10 mouse cellular contexts compared by ENCODE assay signal in genomic region chr7:140880419-140880818, GRCm38 (mm10). TPM values are rescaled to one million over a fixed set of nuclear protein-coding genes. Genes with fewer than 3 reads are reported as not detected.
A peak's percentile ranks its signal among the peaks of the same experiment; 100 is the strongest.
DNase-seq lines count a peak whose midpoint lies in the region; ATAC-seq and TF ChIP-seq lines count a peak whose summit lies in the region.
"Had no signal": no experiment of that assay in that cellular context is flagged by ENCODE, and none has a peak within 500 bp of the region (broad histone marks: within the 10 kb centered on the region; RNA-seq: fewer than 3 reads in every experiment).

No protein-coding gene starts in this region.

- no peaks in the 10 kb centered on the region for H3K9me3 ChIP-seq in kidney, embryonic 14.5 days (ENCODE audit: control insufficient read depth, low read length)
- H3K9me3 ChIP-seq in embryonic facial prominence, embryonic 10.5 days = no peaks in the 10 kb centered on the region
- H3K9me3 ChIP-seq in hindbrain, postnatal 0 days (ENCODE audit: low read length) = no peaks in the 10 kb centered on the region
- no peaks in the 10 kb centered on the region for H3K9me3 ChIP-seq in limb, embryonic 13.5 days
- H3K9me3 ChIP-seq in forebrain, embryonic 16.5 days (ENCODE audit: control insufficient read depth, low read length) = no peaks in the 10 kb centered on the region

- ATAC-seq in kidney, embryonic 14.5 days (ENCODE audit: low FRiP score, low TSS enrichment) = no peak
- no peak for ATAC-seq in hindbrain, postnatal 0 days
- ATAC-seq in limb, embryonic 13.5 days (ENCODE audit: low FRiP score, low read depth) = no peak
- no peak for ATAC-seq in cerebellum, adult (ENCODE audit: insufficient number of reproducible peaks, low FRiP score, low TSS enrichment)
- ATAC-seq in forebrain, embryonic 16.5 days = no peak

- TF ChIP-seq CTCF in hindbrain, postnatal 0 days (IDR thresholded peaks at IDR 0.05; ENCODE audit: low read depth) = no peak

- no peaks in the 10 kb centered on the region; the same call in 1 of the 2 replicates for H3K4me1 ChIP-seq in kidney, embryonic 14.5 days (ENCODE audit: control insufficient read depth, insufficient read depth, low read length)
- H3K4me1 ChIP-seq in embryonic facial prominence, embryonic 10.5 days = peaks cover 23% of the 10 kb centered on the region
- 0 out of 2 replicates have a peak, but pooled peaks cover 6% of the 10 kb centered on the region for H3K4me1 ChIP-seq in hindbrain, postnatal 0 days (ENCODE audit: insufficient read depth, low read length)
- peaks cover 21% of the 10 kb centered on the region for H3K4me1 ChIP-seq in limb, embryonic 13.5 days
- peaks cover 9% of the 10 kb centered on the region for H3K4me1 ChIP-seq in forebrain, embryonic 16.5 days (replicated peaks; ENCODE audit: control insufficient read depth, insufficient read depth, low read length)

- peak; percentile 61 for DNase-seq in kidney, adult 11 months
- DNase-seq in embryonic facial prominence, embryonic 10.5 days (ENCODE audit: low spot score) = no peak
- no peak for DNase-seq in hindbrain, postnatal 0 days (ENCODE audit: low spot score)
- no peak for DNase-seq in cerebellum, postnatal 14 days

- peaks cover 16% of the 10 kb centered on the region; the same call in 1 of the 2 replicates for H3K36me3 ChIP-seq in kidney, embryonic 14.5 days (ENCODE audit: control insufficient read depth, insufficient read depth, low read length)
- H3K36me3 ChIP-seq in embryonic facial prominence, embryonic 10.5 days (replicated peaks) = peaks cover 42% of the 10 kb centered on the region
- H3K36me3 ChIP-seq in hindbrain, postnatal 0 days (ENCODE audit: insufficient read depth, low read length) = peaks cover 15% of the 10 kb centered on the region; the same call in 1 of the 2 replicates
- H3K36me3 ChIP-seq in limb, embryonic 13.5 days = peaks cover 39% of the 10 kb centered on the region
- peaks cover 2% of the 10 kb centered on the region; the same call in 1 of the 2 replicates for H3K36me3 ChIP-seq in forebrain, embryonic 16.5 days (ENCODE audit: control insufficient read depth, insufficient read depth)

- H3K4me2 ChIP-seq in kidney, embryonic 14.5 days (replicated peaks; ENCODE audit: low read depth, low read length) = no peak overlapping the region
- H3K4me2 ChIP-seq in hindbrain, postnatal 0 days (ENCODE audit: low read depth, low read length) = peak overlapping the region; percentile 78
- H3K4me2 ChIP-seq in limb, embryonic 13.5 days (replicated peaks) = peak overlapping the region; percentile 73
- H3K4me2 ChIP-seq in forebrain, embryonic 16.5 days (ENCODE audit: low read length) = no peak overlapping the region

- no peak overlapping the region for H3K9ac ChIP-seq in kidney, embryonic 14.5 days (ENCODE audit: low read depth, low read length)
- H3K9ac ChIP-seq in hindbrain, postnatal 0 days (replicated peaks; ENCODE audit: low read length) = no peak overlapping the region
- H3K9ac ChIP-seq in limb, embryonic 13.5 days = no peak overlapping the region
- H3K9ac ChIP-seq in forebrain, embryonic 16.5 days (replicated peaks; ENCODE audit: low read depth, low read length) = no peak overlapping the region

- H3K27ac ChIP-seq in kidney, embryonic 14.5 days (ENCODE audit: low read depth, low read length) = no peak overlapping the region
- no peak overlapping the region for H3K27ac ChIP-seq in embryonic facial prominence, embryonic 10.5 days (replicated peaks)
- H3K27ac ChIP-seq in hindbrain, postnatal 0 days = no peak overlapping the region
- no peak overlapping the region for H3K27ac ChIP-seq in limb, embryonic 13.5 days
- no peak overlapping the region for H3K27ac ChIP-seq in forebrain, embryonic 16.5 days (ENCODE audit: low read length)

- no peak overlapping the region for H3K4me3 ChIP-seq in kidney, embryonic 14.5 days (ENCODE audit: low read length)
- H3K4me3 ChIP-seq in embryonic facial prominence, embryonic 10.5 days = peak overlapping the region; percentile 98; the same call in 1 of the 2 replicates
- H3K4me3 ChIP-seq in hindbrain, postnatal 0 days (ENCODE audit: low read length) = no peak overlapping the region
- H3K4me3 ChIP-seq in limb, embryonic 13.5 days = peak overlapping the region; percentile 95; the same call in 1 of the 2 replicates
- no peak overlapping the region for H3K4me3 ChIP-seq in forebrain, embryonic 16.5 days (replicated peaks; ENCODE audit: low read length)

- WGBS in kidney, embryonic 14.5 days = 71% methylated on average over 3 of the region's 3 CpGs
- 85% methylated on average over 3 of the region's 3 CpGs for WGBS in embryonic facial prominence, embryonic 10.5 days
- WGBS in hindbrain, postnatal 0 days = 84% methylated on average over 3 of the region's 3 CpGs
- WGBS in limb, embryonic 13.5 days = 87% methylated on average over 3 of the region's 3 CpGs
- 85% methylated on average over 3 of the region's 3 CpGs for WGBS in forebrain, embryonic 16.5 days

- H3K27me3 ChIP-seq in kidney, embryonic 14.5 days (ENCODE audit: control insufficient read depth, insufficient read depth, low read length) = no peaks in the 10 kb centered on the region
- H3K27me3 ChIP-seq in embryonic facial prominence, embryonic 10.5 days (replicated peaks; ENCODE audit: low read depth, poor library complexity, severe bottlenecking) = no peaks in the 10 kb centered on the region
- no peaks in the 10 kb centered on the region for H3K27me3 ChIP-seq in hindbrain, postnatal 0 days (ENCODE audit: insufficient read depth, low read length)
- H3K27me3 ChIP-seq in limb, embryonic 13.5 days = no peaks in the 10 kb centered on the region
- no peaks in the 10 kb centered on the region for H3K27me3 ChIP-seq in forebrain, embryonic 16.5 days (replicated peaks; ENCODE audit: control insufficient read depth, insufficient read depth, low read length)

RNA-seq across cellular contexts. Expression of gene Psmd13, which starts 1.3 kb away (rescaled TPM):
- 148 and 226 TPM in 2 replicates for polyA plus RNA-seq in kidney, embryonic 14.5 days (2014; fragmentation: Nextera tagmentation; extraction: Ambion mirVana)
- polyA plus RNA-seq in embryonic facial prominence, embryonic 10.5 days (2016; fragmentation: Nextera tagmentation; extraction: Ambion mirVana) = 332 TPM in 2 replicates
- total RNA-seq in hindbrain, postnatal 0 days (2014; rRNA removed) = 104 and 113 TPM in 2 replicates
- polyA plus RNA-seq in hindbrain, postnatal 0 days (2015; fragmentation: Nextera tagmentation; extraction: Ambion mirVana) = 259 and 275 TPM in 2 replicates
- polyA plus RNA-seq in limb, embryonic 13.5 days (2015; fragmentation: Nextera tagmentation; extraction: Ambion mirVana) = 251 and 252 TPM in 2 replicates
- 272 and 303 TPM in 2 replicates for polyA plus RNA-seq in forebrain, embryonic 16.5 days (2015; fragmentation: Nextera tagmentation; extraction: Ambion mirVana)

RNA-seq across cellular contexts. Expression of gene Sirt3, which starts 1.7 kb away (rescaled TPM):
- polyA plus RNA-seq in kidney, embryonic 14.5 days (2014; fragmentation: Nextera tagmentation; extraction: Ambion mirVana) = 22.8 and 26.2 TPM in 2 replicates
- polyA plus RNA-seq in embryonic facial prominence, embryonic 10.5 days (2016; fragmentation: Nextera tagmentation; extraction: Ambion mirVana) = 22.6 and 24.5 TPM in 2 replicates
- total RNA-seq in hindbrain, postnatal 0 days (2014; rRNA removed) = 56.3 and 71.6 TPM in 2 replicates
- polyA plus RNA-seq in hindbrain, postnatal 0 days (2015; fragmentation: Nextera tagmentation; extraction: Ambion mirVana) = 74.6 and 75.6 TPM in 2 replicates
- 29.6 and 30.1 TPM in 2 replicates for polyA plus RNA-seq in limb, embryonic 13.5 days (2015; fragmentation: Nextera tagmentation; extraction: Ambion mirVana)
- polyA plus RNA-seq in forebrain, embryonic 16.5 days (2015; fragmentation: Nextera tagmentation; extraction: Ambion mirVana) = 29.5 and 38.5 TPM in 2 replicates

RNA-seq across cellular contexts. Expression of gene Cox8b, which starts 19.8 kb away (rescaled TPM):
- polyA plus RNA-seq in kidney, embryonic 14.5 days (2014; fragmentation: Nextera tagmentation; extraction: Ambion mirVana) = not detected in 2 replicates
- polyA plus RNA-seq in embryonic facial prominence, embryonic 10.5 days (2016; fragmentation: Nextera tagmentation; extraction: Ambion mirVana) = not detected in 2 replicates
- total RNA-seq in hindbrain, postnatal 0 days (2014; rRNA removed) = not detected in 2 replicates
- not detected in 2 replicates for polyA plus RNA-seq in hindbrain, postnatal 0 days (2015; fragmentation: Nextera tagmentation; extraction: Ambion mirVana)
- polyA plus RNA-seq in limb, embryonic 13.5 days (2015; fragmentation: Nextera tagmentation; extraction: Ambion mirVana) = 9.3 and 10.0 TPM in 2 replicates
- polyA plus RNA-seq in forebrain, embryonic 16.5 days (2015; fragmentation: Nextera tagmentation; extraction: Ambion mirVana) = not detected in 2 replicates
- total RNA-seq: hematopoietic stem cell, adult 5-6 weeks had no signal
- polyA plus RNA-seq: brain, embryonic 14.5 days had no signal

RNA-seq across cellular contexts. Expression of gene Bet1l, which starts 23.0 kb away (rescaled TPM):
- polyA plus RNA-seq in kidney, embryonic 14.5 days (2014; fragmentation: Nextera tagmentation; extraction: Ambion mirVana) = 38.6 and 41.7 TPM in 2 replicates
- 22.4 and 23.0 TPM in 2 replicates for polyA plus RNA-seq in embryonic facial prominence, embryonic 10.5 days (2016; fragmentation: Nextera tagmentation; extraction: Ambion mirVana)
- total RNA-seq in hindbrain, postnatal 0 days (2014; rRNA removed) = 17.8 and 18.9 TPM in 2 replicates
- 47.1 and 52.6 TPM in 2 replicates for polyA plus RNA-seq in hindbrain, postnatal 0 days (2015; fragmentation: Nextera tagmentation; extraction: Ambion mirVana)
- 59.2 and 63.6 TPM in 2 replicates for polyA plus RNA-seq in limb, embryonic 13.5 days (2015; fragmentation: Nextera tagmentation; extraction: Ambion mirVana)
- 35.6 and 40.4 TPM in 2 replicates for polyA plus RNA-seq in forebrain, embryonic 16.5 days (2015; fragmentation: Nextera tagmentation; extraction: Ambion mirVana)

RNA-seq across cellular contexts. Expression of gene Ric8a, which starts 23.7 kb away (rescaled TPM):
- polyA plus RNA-seq in kidney, embryonic 14.5 days (2014; fragmentation: Nextera tagmentation; extraction: Ambion mirVana) = 40.8 and 49.4 TPM in 2 replicates
- polyA plus RNA-seq in embryonic facial prominence, embryonic 10.5 days (2016; fragmentation: Nextera tagmentation; extraction: Ambion mirVana) = 57.7 and 59.1 TPM in 2 replicates
- total RNA-seq in hindbrain, postnatal 0 days (2014; rRNA removed) = 91.8 and 117 TPM in 2 replicates
- 85.8 and 89.9 TPM in 2 replicates for polyA plus RNA-seq in hindbrain, postnatal 0 days (2015; fragmentation: Nextera tagmentation; extraction: Ambion mirVana)
- 65.2 and 73.1 TPM in 2 replicates for polyA plus RNA-seq in limb, embryonic 13.5 days (2015; fragmentation: Nextera tagmentation; extraction: Ambion mirVana)
- polyA plus RNA-seq in forebrain, embryonic 16.5 days (2015; fragmentation: Nextera tagmentation; extraction: Ambion mirVana) = 91.2 and 101 TPM in 2 replicates

Comparison
In these comparisons a context has a peak if more than half of its experiments do, and no peak if none do; other contexts are left out.
1. H3K4me2 ChIP-seq: peak in hindbrain, postnatal 0 days (single experiment) and limb, embryonic 13.5 days (single experiment); none in kidney, embryonic 14.5 days (single experiment) and forebrain, embryonic 16.5 days (single experiment).
2. H3K4me3 ChIP-seq: peak in embryonic facial prominence, embryonic 10.5 days (single experiment) and limb, embryonic 13.5 days (single experiment); none in kidney, embryonic 14.5 days (single experiment), hindbrain, postnatal 0 days (single experiment) and forebrain, embryonic 16.5 days (single experiment).